Mouse (Mus musculus): ENCODE results near the gene Lmna. TPM values are rescaled to one million over a fixed set of nuclear protein-coding genes. Genes with fewer than 3 reads are reported as not detected.
A peak's percentile ranks its signal among the peaks of the same experiment; 100 is the strongest.

Gene Lmna
- total and polyA plus RNA-seq, 2 experiments = 28.2 to 44.7 TPM

- Histone ChIP-seq H3K4me3 (ENCODE audit: insufficient read depth, low read depth, low read length) (no peak overlapping the region), H3K4me1 (ENCODE audit: control insufficient read depth, insufficient read depth, low read length) (peaks cover 50% of the 10 kb centered on the region), H3K36me3 (ENCODE audit: control insufficient read depth, insufficient read depth, low read length) (no peaks in the 10 kb centered on the region), H3K9ac (ENCODE audit: low read depth, low read length) (no peak overlapping the region), H3K27me3 (ENCODE audit: control insufficient read depth, insufficient read depth, low read length) (no peaks in the 10 kb centered on the region), H3K27ac (replicated peaks; ENCODE audit: insufficient read depth, low read depth, low read length) (peak overlapping the region; percentile 95), H3K79me2 (ENCODE audit: control insufficient read depth, insufficient read depth, low read length) (peaks cover 6% of the 10 kb centered on the region)
- WGBS = 36% methylated on average over 4 of the region's 4 CpGs
- TF ChIP-seq CTCF (IDR thresholded peaks at IDR 0.05; ENCODE audit: low read depth, low read length) (no peak), POLR2A (IDR thresholded peaks at IDR 0.05; ENCODE audit: extremely low read depth, insufficient read depth, low read length) (no peak)
- DNase-seq (ENCODE audit: extremely low read depth, low read depth, low spot score) = peak; percentile 61
These were observed 10.2 kb downstream of the Lmna start for GRCm38 (mm10) chr3:88499580-88499979.

- WGBS = 44% methylated on average over 10 of the region's 10 CpGs
- no peaks in the 10 kb centered on the region for H3K27me3 ChIP-seq (ENCODE audit: control insufficient read depth, insufficient read depth, low read length)
- H3K79me2 ChIP-seq (ENCODE audit: control insufficient read depth, insufficient read depth, low read length) = peaks cover 11% of the 10 kb centered on the region
- H3K9ac ChIP-seq (ENCODE audit: low read depth, low read length) = peak overlapping the region; percentile 23; the same call in 1 of the 2 replicates
- no peaks in the 10 kb centered on the region for H3K36me3 ChIP-seq (ENCODE audit: control insufficient read depth, insufficient read depth, low read length)
- H3K4me3 ChIP-seq (ENCODE audit: insufficient read depth, low read depth, low read length) = no peak overlapping the region
- peak overlapping the region; percentile 48 for H3K27ac ChIP-seq (replicated peaks; ENCODE audit: insufficient read depth, low read depth, low read length)
- H3K4me1 ChIP-seq (ENCODE audit: control insufficient read depth, insufficient read depth, low read length) = peaks cover 36% of the 10 kb centered on the region
- peak; percentile 51 for DNase-seq (ENCODE audit: extremely low read depth, low read depth, low spot score)
- TF ChIP-seq CTCF (IDR thresholded peaks at IDR 0.05; ENCODE audit: low read depth, low read length) (no peak), POLR2A (IDR thresholded peaks at IDR 0.05; ENCODE audit: extremely low read depth, insufficient read depth, low read length) (no peak)
These were observed 13.9 kb downstream of the Lmna start for GRCm38 (mm10) chr3:88495741-88496415.

GRCm38 (mm10) chr3:88494836-88495628, 14.7 kb downstream of the Lmna start:
- H3K79me2 ChIP-seq (ENCODE audit: control insufficient read depth, insufficient read depth, low read length) = peaks cover 8% of the 10 kb centered on the region
- no peaks in the 10 kb centered on the region for H3K36me3 ChIP-seq (ENCODE audit: control insufficient read depth, insufficient read depth, low read length)
- H3K4me1 ChIP-seq (ENCODE audit: control insufficient read depth, insufficient read depth, low read length) = peaks cover 32% of the 10 kb centered on the region

GRCm38 (mm10) chr3:88493706-88494582, 15.8 kb downstream of the Lmna start:
- TF ChIP-seq POLR2A (IDR thresholded peaks at IDR 0.05; ENCODE audit: extremely low read depth, insufficient read depth, low read length) (no peak), CTCF (IDR thresholded peaks at IDR 0.05; ENCODE audit: low read depth, low read length) (no peak)
- H3K36me3 ChIP-seq (ENCODE audit: control insufficient read depth, insufficient read depth, low read length) = no peaks in the 10 kb centered on the region
- 89% methylated on average over 11 of the region's 11 CpGs for WGBS
- no peak for DNase-seq (ENCODE audit: extremely low read depth, low read depth, low spot score)
- H3K9ac ChIP-seq (ENCODE audit: low read depth, low read length) = no peak overlapping the region
- no peak overlapping the region for H3K27ac ChIP-seq (replicated peaks; ENCODE audit: insufficient read depth, low read depth, low read length)
- peaks cover 27% of the 10 kb centered on the region for H3K4me1 ChIP-seq (ENCODE audit: control insufficient read depth, insufficient read depth, low read length)
- H3K4me3 ChIP-seq (ENCODE audit: insufficient read depth, low read depth, low read length) = no peak overlapping the region
- H3K27me3 ChIP-seq (ENCODE audit: control insufficient read depth, insufficient read depth, low read length) = no peaks in the 10 kb centered on the region
- H3K79me2 ChIP-seq (ENCODE audit: control insufficient read depth, insufficient read depth, low read length) = peaks cover 8% of the 10 kb centered on the region

More at GRCm38 (mm10) chr3:88494836-88495628, 14.7 kb downstream of the Lmna start:
- peak; percentile 43 for DNase-seq (ENCODE audit: extremely low read depth, low read depth, low spot score)
- no peaks in the 10 kb centered on the region for H3K27me3 ChIP-seq (ENCODE audit: control insufficient read depth, insufficient read depth, low read length)
- TF ChIP-seq CTCF (IDR thresholded peaks at IDR 0.05; ENCODE audit: low read depth, low read length) = no peak
- no peak for TF ChIP-seq POLR2A (IDR thresholded peaks at IDR 0.05; ENCODE audit: extremely low read depth, insufficient read depth, low read length)
- H3K9ac ChIP-seq (ENCODE audit: low read depth, low read length) = no peak overlapping the region
- H3K4me3 ChIP-seq (ENCODE audit: insufficient read depth, low read depth, low read length) = no peak overlapping the region
- 50% methylated on average over 9 of the region's 9 CpGs for WGBS
- peak overlapping the region; percentile 4 for H3K27ac ChIP-seq (replicated peaks; ENCODE audit: insufficient read depth, low read depth, low read length)

GRCm38 (mm10) chr3:88487396-88487795, 22.4 kb downstream of the Lmna start:
- no peak overlapping the region for H3K4me3 ChIP-seq (ENCODE audit: insufficient read depth, low read depth, low read length)
- peaks cover 1% of the 10 kb centered on the region; the same call in 1 of the 2 replicates for H3K79me2 ChIP-seq (ENCODE audit: control insufficient read depth, insufficient read depth, low read length)
- no peaks in the 10 kb centered on the region for H3K4me1 ChIP-seq (ENCODE audit: control insufficient read depth, insufficient read depth, low read length)
- no peak overlapping the region for H3K9ac ChIP-seq (ENCODE audit: low read depth, low read length)
- WGBS = 87% methylated on average over 1 of the region's 1 CpGs
- H3K27ac ChIP-seq (replicated peaks; ENCODE audit: insufficient read depth, low read depth, low read length) = no peak overlapping the region
- DNase-seq (ENCODE audit: extremely low read depth, low read depth, low spot score) = no peak
- no peaks in the 10 kb centered on the region for H3K27me3 ChIP-seq (ENCODE audit: control insufficient read depth, insufficient read depth, low read length)
- H3K36me3 ChIP-seq (ENCODE audit: control insufficient read depth, insufficient read depth, low read length) = peaks cover 7% of the 10 kb centered on the region; the same call in 1 of the 2 replicates
- no peak for TF ChIP-seq POLR2A (IDR thresholded peaks at IDR 0.05; ENCODE audit: extremely low read depth, insufficient read depth, low read length)
- no peak for TF ChIP-seq CTCF (IDR thresholded peaks at IDR 0.05; ENCODE audit: low read depth, low read length)

All from liver, adult 2 months (tissue).